Mouse (Mus musculus) A20 (cell line): ENCODE measurements at regions not wholly inside any gene's neighbourhood (a gene's known extent, or its start where the extent isn't known, plus 50 kb on each side); places are given as distances from the start of the nearest gene placed in this dataset.

Source experiments
- DNase-seq: peaks from one replicate; pipeline ENCODE4 v3.0.0-alpha.2; 2011; ENCODE audit warnings: low read depth, low spot score

- no peak for DNase-seq
Observed at GRCm38 (mm10) chr14:16901534-16902147, 82.7 kb upstream of the Rarb start.

- no peak for DNase-seq
Observed at GRCm38 (mm10) chr14:16897747-16898544, 79.0 kb upstream of the Rarb start.

GRCm38 (mm10) chr14:16896974-16897373, 78.0 kb upstream of the Rarb start:
- DNase-seq: no peak

DNA sequence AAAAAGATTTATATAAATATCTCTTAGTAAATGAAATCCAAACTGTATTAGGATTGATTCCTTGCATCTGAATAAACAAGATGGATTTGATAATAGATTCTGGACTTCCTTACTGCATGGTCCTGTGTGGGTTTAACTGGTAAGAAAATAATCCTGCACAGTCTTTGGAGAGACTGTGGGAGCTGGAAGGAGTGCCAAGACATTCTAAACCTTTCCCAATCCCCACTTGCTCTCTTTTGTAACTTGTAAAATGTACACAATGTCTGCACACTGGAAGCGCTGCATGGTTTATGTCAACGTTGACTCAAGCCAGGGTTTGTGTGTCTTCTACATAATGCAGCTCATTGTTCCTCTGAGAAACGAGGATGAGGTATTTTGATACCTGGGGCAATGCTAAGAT, 62.3 kb upstream of the Rarb start:
- no peak for DNase-seq

DNA sequence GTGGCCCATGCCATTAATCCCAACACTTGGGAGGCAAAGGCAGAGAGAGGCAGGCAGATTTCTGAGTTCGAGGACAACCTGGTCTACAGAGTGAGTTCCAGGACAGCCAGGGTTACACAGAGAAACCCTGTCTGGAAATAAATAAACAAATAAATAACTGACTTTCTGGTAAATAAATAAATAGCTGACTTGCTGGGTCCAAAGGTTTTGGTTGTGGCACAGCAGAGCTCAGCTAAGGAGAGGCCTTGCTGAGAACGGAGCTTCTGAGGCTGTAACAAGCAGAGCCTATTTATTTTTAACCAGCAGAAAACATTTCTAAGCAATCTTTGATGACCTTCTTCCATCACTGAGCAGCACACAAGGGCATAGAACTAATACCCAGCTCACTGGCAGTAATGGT, 50.3 kb upstream of the Rarb start:
- no peak for DNase-seq
